Mouse (Mus musculus) stomach, embryonic 14.5 days (tissue): ENCODE results near the gene Fam169b. TPM values are rescaled to one million over a fixed set of nuclear protein-coding genes. Genes with fewer than 3 reads are reported as not detected.
"Not testable (repeated sequence)": the region's sequence is repeated elsewhere in the genome, so short reads cannot be mapped to it uniquely, and the experiment has no call there.

Experiments
- ATAC-seq: fragments of 200-750 bp; cut with Nextera tagmentation; 2 replicates; pipeline ENCODE4 v1.8.0; 2017; ENCODE audit warnings: low read depth, moderate TSS enrichment; ENCODE audit not compliant: insufficient number of reproducible peaks, insufficient read depth, low FRiP score
- H3K27ac ChIP-seq: fragments of 300-500 bp; sonication (generic); 2 replicates; pipeline ENCODE4 v1.5.1; 2014; ENCODE audit warnings: mild to moderate bottlenecking, low read length, moderate library complexity, mixed read lengths
- H3K27me3 ChIP-seq: fragments of 300-500 bp; sonication (generic); 2 replicates; pipeline ENCODE4 v1.6.1; 2014; ENCODE audit warnings: low read length, control low read depth, mixed read lengths; ENCODE audit not compliant: control insufficient read depth, insufficient read depth
- H3K36me3 ChIP-seq: fragments of 300-500 bp; sonication (generic); 2 replicates; pipeline ENCODE4 v1.6.1; 2014; ENCODE audit warnings: mild to moderate bottlenecking, control low read depth, low read length, moderate library complexity, mixed read lengths; ENCODE audit not compliant: control insufficient read depth, insufficient read depth
- H3K4me1 ChIP-seq: fragments of 300-500 bp; sonication (generic); 2 replicates; pipeline ENCODE4 v1.6.1; 2014; ENCODE audit warnings: low read length, control low read depth, mixed read lengths; ENCODE audit not compliant: control insufficient read depth, insufficient read depth
- H3K4me2 ChIP-seq: fragments of 300-500 bp; sonication (generic); replicated peaks from 2 replicates; pipeline ENCODE4 v1.6.1; 2014; ENCODE audit warnings: low read depth, low read length, control low read depth
- H3K4me3 ChIP-seq: fragments of 300-500 bp; sonication (generic); 2 replicates; pipeline ENCODE4 v1.5.1; 2014; ENCODE audit warnings: low read depth, low read length, control low read depth
- H3K9ac ChIP-seq: fragments of 300-500 bp; sonication (generic); replicated peaks from 2 replicates; pipeline ENCODE4 v1.6.1; 2014; ENCODE audit warnings: low read depth, mild to moderate bottlenecking, control low read depth, low read length, moderate library complexity, mixed read lengths
- H3K9me3 ChIP-seq: fragments of 300-500 bp; sonication (generic); 2 replicates; pipeline ENCODE4 v1.6.1; 2016; ENCODE audit warnings: low read depth, low read length, control low read depth; ENCODE audit not compliant: control insufficient read depth
- WGBS: fragments of 180-500 bp; shearing (Covaris S2); extraction: QIAGEN DNeasy Blood & Tissue Kit; methylation state at CpG from one replicate; pipeline ENCODE4 v1.1.7; 2014; 5-methylcytosine and 5-hydroxymethylcytosine counted together
- polyA plus RNA-seq: library from polyadenylated mRNA; unstranded; fragments of >200 nt; fragmentation: Nextera tagmentation; extraction: Ambion mirVana; gene quantifications from 2 replicates; pipeline ENCODE4 v1.2.1, GENCODE M21; 2014

Fam169b gene
- polyA plus RNA-seq, 1 experiment from 2014 or later: 0.17 TPM

DNA sequence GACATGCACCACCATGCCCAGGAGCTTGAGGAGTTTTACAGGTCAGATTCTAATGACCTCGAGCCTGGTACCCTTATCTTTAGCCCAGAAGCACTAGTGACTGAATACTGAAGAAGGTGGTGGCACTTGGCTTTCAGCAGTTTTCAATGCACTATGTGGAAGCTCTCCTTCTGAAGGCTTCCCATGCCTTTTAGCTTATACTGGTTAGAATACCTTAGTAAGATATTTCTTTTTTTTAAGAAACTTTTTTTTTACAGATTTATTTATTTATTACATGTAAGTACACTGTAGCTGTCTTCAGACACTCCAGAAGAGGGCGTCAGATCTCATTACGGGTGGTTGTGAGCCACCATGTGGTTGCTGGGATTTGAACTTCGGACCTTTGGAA lies 9.5 kb downstream of the Fam169b start:
- not testable (repeated sequence) for H3K9me3 ChIP-seq, H3K27me3 ChIP-seq, ATAC-seq, H3K4me1 ChIP-seq, H3K4me3 ChIP-seq, H3K36me3 ChIP-seq, H3K27ac ChIP-seq, H3K9ac ChIP-seq, H3K4me2 ChIP-seq
- 82% methylated on average over 4 of the region's 4 CpGs for WGBS

DNA sequence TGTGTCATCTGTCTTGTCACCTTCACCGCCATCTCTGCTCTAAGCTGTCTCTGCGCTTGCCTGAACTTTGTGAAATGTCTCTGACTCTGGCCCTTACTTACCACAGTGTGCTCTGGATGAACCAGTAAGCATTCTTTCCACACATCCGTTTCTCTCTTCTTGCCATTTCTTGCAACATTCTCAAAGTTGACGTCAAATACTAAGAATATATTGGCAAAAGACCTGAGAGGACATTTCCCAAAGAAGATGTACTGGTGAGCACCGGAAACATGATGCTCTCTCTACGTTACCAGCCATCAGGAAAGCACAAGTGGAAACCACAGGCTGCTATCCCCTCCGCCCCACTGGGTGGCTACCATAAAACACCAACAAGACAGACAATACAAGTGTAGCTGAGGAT lies 10.1 kb downstream of the Fam169b start:
- H3K9ac ChIP-seq: no peak overlapping the region
- WGBS: 88% methylated on average over 7 of the region's 7 CpGs
- H3K4me1 ChIP-seq: no peaks in the 10 kb centered on the region
- H3K9me3 ChIP-seq: no peaks in the 10 kb centered on the region
- ATAC-seq: no peak
- no peak overlapping the region for H3K27ac ChIP-seq
- no peak overlapping the region for H3K4me2 ChIP-seq
- H3K36me3 ChIP-seq: no peaks in the 10 kb centered on the region
- no peak overlapping the region for H3K4me3 ChIP-seq
- no peaks in the 10 kb centered on the region for H3K27me3 ChIP-seq

DNA sequence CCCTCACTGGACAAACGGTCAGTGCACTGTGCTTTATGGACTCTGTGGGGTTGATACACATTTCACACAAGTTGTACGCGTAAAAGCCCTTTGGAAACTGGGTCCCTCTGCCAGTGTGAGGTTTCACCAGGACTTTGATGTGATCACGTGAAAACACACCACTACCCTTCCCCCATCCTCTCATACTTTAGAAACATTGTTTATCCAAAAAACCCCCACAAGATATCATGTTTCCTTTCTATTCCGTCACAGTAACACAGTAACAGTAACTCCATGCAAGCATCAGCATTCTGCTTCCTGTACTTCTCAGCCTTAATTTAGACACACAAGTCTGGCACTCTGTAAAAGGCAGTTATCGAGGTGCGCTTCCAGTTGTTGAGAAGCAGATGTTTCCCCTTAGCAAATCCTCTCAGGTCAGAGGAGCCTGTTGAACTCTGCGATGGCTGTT lies 12.2 kb downstream of the Fam169b start:
- ATAC-seq: no peak
- 47% methylated on average over 8 of the region's 8 CpGs for WGBS
- Histone ChIP-seq H3K9ac (no peak overlapping the region), H3K36me3 (no peaks in the 10 kb centered on the region), H3K27me3 (no peaks in the 10 kb centered on the region), H3K4me3 (no peak overlapping the region), H3K27ac (no peak overlapping the region), H3K9me3 (no peaks in the 10 kb centered on the region), H3K4me1 (no peaks in the 10 kb centered on the region), H3K4me2 (no peak overlapping the region)

GRCm38 (mm10) chr7:68286526-68287481 lies 13.2 kb downstream of the Fam169b start:
- H3K36me3 ChIP-seq: no peaks in the 10 kb centered on the region
- H3K4me3 ChIP-seq: no peak overlapping the region
- no peak for ATAC-seq
- H3K4me2 ChIP-seq: no peak overlapping the region
- H3K9ac ChIP-seq: no peak overlapping the region
- H3K9me3 ChIP-seq: no peaks in the 10 kb centered on the region
- no peaks in the 10 kb centered on the region for H3K4me1 ChIP-seq
- no peaks in the 10 kb centered on the region for H3K27me3 ChIP-seq
- WGBS: 91% methylated on average over 24 of the region's 24 CpGs
- no peak overlapping the region for H3K27ac ChIP-seq

DNA sequence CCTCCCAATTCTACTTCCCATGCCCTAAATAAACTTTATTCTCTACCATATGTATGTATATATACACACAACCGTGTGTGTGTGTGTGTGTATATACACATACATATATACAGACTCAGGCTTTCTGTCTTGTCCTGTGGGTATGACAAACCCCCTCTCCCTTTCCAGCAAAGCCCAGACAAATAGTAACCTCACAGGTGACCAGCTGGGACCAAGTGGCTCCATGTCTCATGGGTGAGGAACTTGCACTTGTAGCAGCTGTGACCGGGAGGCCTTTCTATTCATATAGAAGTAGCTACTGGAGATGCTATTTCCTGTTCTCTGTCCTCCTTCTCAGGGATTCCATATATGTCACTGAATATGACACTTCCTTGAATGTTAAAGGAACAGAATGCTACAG lies 13.9 kb downstream of the Fam169b start:
- ATAC-seq: no peak

GRCm38 (mm10) chr7:68288000-68288399 lies 14.4 kb downstream of the Fam169b start:
- WGBS: 85% methylated on average over 4 of the region's 4 CpGs
- not testable (repeated sequence) for ATAC-seq, H3K4me2 ChIP-seq, H3K4me1 ChIP-seq, H3K36me3 ChIP-seq, H3K27ac ChIP-seq, H3K9me3 ChIP-seq, H3K4me3 ChIP-seq, H3K9ac ChIP-seq, H3K27me3 ChIP-seq

More for the DNA sequence above, 13.9 kb downstream of the Fam169b start:
- Histone ChIP-seq H3K4me2 (no peak overlapping the region), H3K27ac (no peak overlapping the region), H3K4me1 (no peaks in the 10 kb centered on the region), H3K36me3 (no peaks in the 10 kb centered on the region), H3K4me3 (no peak overlapping the region), H3K9me3 (no peaks in the 10 kb centered on the region), H3K9ac (no peak overlapping the region), H3K27me3 (no peaks in the 10 kb centered on the region)
- 60% methylated on average over 2 of the region's 2 CpGs for WGBS

DNA sequence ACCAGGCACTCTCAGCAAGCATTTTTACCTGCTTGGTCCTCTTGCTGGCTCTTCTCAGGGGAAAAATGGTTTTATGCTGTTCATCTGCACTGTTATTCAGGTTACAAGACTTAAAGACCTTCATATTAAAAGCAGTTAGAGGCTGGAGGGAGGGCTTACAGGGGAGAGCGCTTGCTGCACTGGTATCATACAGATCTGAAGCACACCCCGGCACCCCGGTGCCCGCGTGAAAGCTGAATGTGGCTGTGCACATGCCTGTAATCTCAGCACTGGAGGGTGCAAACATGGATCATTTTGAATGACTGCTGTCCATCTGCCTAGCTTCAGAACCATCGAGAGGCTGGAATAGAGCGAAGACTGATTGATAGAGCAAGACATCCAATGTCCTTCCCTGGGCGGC lies 15.4 kb downstream of the Fam169b start:
- WGBS: 94% methylated on average over 8 of the region's 8 CpGs
- no peak for ATAC-seq

GRCm38 (mm10) chr7:68291603-68292002 lies 18.0 kb downstream of the Fam169b start:
- Histone ChIP-seq H3K36me3 (no peaks in the 10 kb centered on the region), H3K4me2 (no peak overlapping the region), H3K9me3 (no peaks in the 10 kb centered on the region), H3K9ac (no peak overlapping the region), H3K27me3 (no peaks in the 10 kb centered on the region), H3K4me1 (peaks cover 7% of the 10 kb centered on the region; the same call in 1 of the 2 replicates), H3K4me3 (no peak overlapping the region), H3K27ac (no peak overlapping the region)
- 61% methylated on average over 1 of the region's 1 CpGs for WGBS
- no peak for ATAC-seq

More for the DNA sequence above, 15.4 kb downstream of the Fam169b start:
- Histone ChIP-seq H3K27ac (no peak overlapping the region), H3K9ac (no peak overlapping the region), H3K4me1 (peaks cover 2% of the 10 kb centered on the region; the same call in 1 of the 2 replicates), H3K4me3 (no peak overlapping the region), H3K27me3 (no peaks in the 10 kb centered on the region), H3K9me3 (no peaks in the 10 kb centered on the region), H3K36me3 (no peaks in the 10 kb centered on the region), H3K4me2 (no peak overlapping the region)
